Mouse (Mus musculus) kidney, postnatal 36 days (tissue): ENCODE measurements around the gene Gfod1.
A peak's percentile ranks its signal among the peaks of the same experiment; 100 is the strongest.

Experiments
- DNase-seq, 2 experiments: peaks; one replicate each; pipeline ENCODE4 v3.0.0; 2021 to 2022; ENCODE audit warnings: mixed read lengths in 2 of 2

The Gfod1 gene

GRCm38 (mm10) chr13:43199749-43200148, 104.2 kb downstream of the Gfod1 start:
- peak; percentile 35 to 75 for DNase-seq

- no peak for DNase-seq
Measured at GRCm38 (mm10) chr13:43199282-43199681, 104.7 kb downstream of the Gfod1 start.

- DNase-seq = no peak
Measured at GRCm38 (mm10) chr13:43197187-43197586, 106.8 kb downstream of the Gfod1 start.

- DNase-seq = no peak
Measured at GRCm38 (mm10) chr13:43196000-43196399, 108.0 kb downstream of the Gfod1 start.

GRCm38 (mm10) chr13:43193932-43194331, 110.0 kb downstream of the Gfod1 start:
- no peak for DNase-seq

GRCm38 (mm10) chr13:43193266-43193665, 110.7 kb downstream of the Gfod1 start:
- DNase-seq = no peak

GRCm38 (mm10) chr13:43191741-43192192, 112.2 kb downstream of the Gfod1 start:
- no peak for DNase-seq

- DNase-seq = no peak
Measured at GRCm38 (mm10) chr13:43191290-43191689, 112.7 kb downstream of the Gfod1 start.

GRCm38 (mm10) chr13:43187736-43188135, 116.2 kb downstream of the Gfod1 start:
- DNase-seq = no peak

GRCm38 (mm10) chr13:43183248-43184055, 120.5 kb downstream of the Gfod1 start:
- no peak for DNase-seq

GRCm38 (mm10) chr13:43182465-43183201, 121.3 kb downstream of the Gfod1 start:
- DNase-seq = peak; percentile 72 to 91

GRCm38 (mm10) chr13:43181104-43181503, 122.9 kb downstream of the Gfod1 start:
- no peak for DNase-seq

- DNase-seq = no peak
Measured at GRCm38 (mm10) chr13:43177317-43177716, 126.7 kb downstream of the Gfod1 start.

- DNase-seq = no peak
Measured at GRCm38 (mm10) chr13:43176676-43177075, 127.3 kb downstream of the Gfod1 start.

GRCm38 (mm10) chr13:43173262-43173661, 130.7 kb downstream of the Gfod1 start:
- peak; percentile 80 to 85 for DNase-seq

GRCm38 (mm10) chr13:43172036-43172713, 131.8 kb downstream of the Gfod1 start:
- peak in 1 of 2 experiments; percentile 46 for DNase-seq

- peak; percentile 98 to 100 for DNase-seq
Measured at GRCm38 (mm10) chr13:43171020-43171710, 132.8 kb downstream of the Gfod1 start, which contains the start of gene Tbc1d7. TSS of gene Tbc1d7 (minus strand) at chr13:43171501.

GRCm38 (mm10) chr13:43167721-43168120, 136.3 kb downstream of the Gfod1 start:
- DNase-seq = no peak

- DNase-seq = peak; percentile 36 to 46
Measured at GRCm38 (mm10) chr13:43159429-43159828, 144.5 kb downstream of the Gfod1 start.

- DNase-seq = peak; percentile 38 to 51
Measured at GRCm38 (mm10) chr13:43158281-43158680, 145.7 kb downstream of the Gfod1 start.

- no peak for DNase-seq
Measured at GRCm38 (mm10) chr13:43157370-43157769, 146.6 kb downstream of the Gfod1 start.

GRCm38 (mm10) chr13:43152005-43152520, 151.9 kb downstream of the Gfod1 start:
- DNase-seq = no peak
